Mouse (Mus musculus) heart, postnatal 0 days (tissue): ENCODE measurements around the gene Lhx8.

Experiments used
- CTCF ChIP-seq: IDR thresholded peaks from 2 replicates; pipeline ENCODE4 v1.5.1; 2016; ENCODE audit warnings: antibody characterized with exemption, control low read depth, low read depth
- EP300 ChIP-seq: IDR thresholded peaks from 2 replicates; pipeline ENCODE4 v1.6.1; 2016; ENCODE audit warnings: antibody characterized with exemption, low read depth

GRCm38 (mm10) chr3:154290351-154290750 lies 40.1 kb downstream of the Lhx8 start:
- TF ChIP-seq EP300 (no peak), CTCF (no peak)
